Mouse (Mus musculus) embryonic facial prominence, embryonic 14.5 days (tissue): Measurements from ENCODE around the gene Ucn. TPM values are rescaled to one million over a fixed set of nuclear protein-coding genes. Genes with fewer than 3 reads are reported as not detected.

Source experiments
- ATAC-seq: fragments of 200-750 bp; cut with Nextera tagmentation; 2 replicates; pipeline ENCODE4 v1.8.0; 2017; ENCODE audit warnings: low read depth, moderate number of reproducible peaks, moderate TSS enrichment
- DNase-seq: peaks from one replicate; pipeline ENCODE4 v3.0.0-alpha.2; 2015; ENCODE audit warnings: low spot score
- H3K27ac ChIP-seq: fragments of 300-500 bp; sonication (generic); replicated peaks from 2 replicates; pipeline ENCODE4 v1.5.1; 2014; ENCODE audit warnings: low read depth, mild to moderate bottlenecking, low read length, moderate library complexity
- H3K27me3 ChIP-seq: fragments of 300-500 bp; sonication (generic); replicated peaks from 2 replicates; pipeline ENCODE4 v1.6.1; 2014; ENCODE audit warnings: low read length; ENCODE audit not compliant: control insufficient read depth, insufficient read depth
- H3K36me3 ChIP-seq: fragments of 300-500 bp; sonication (generic); 2 replicates; pipeline ENCODE4 v1.6.1; 2014; ENCODE audit warnings: low read length, mixed read lengths; ENCODE audit not compliant: control insufficient read depth, insufficient read depth
- H3K4me1 ChIP-seq: fragments of 300-500 bp; sonication (generic); 2 replicates; pipeline ENCODE4 v1.6.1; 2014; ENCODE audit warnings: antibody characterized with exemption, low read length; ENCODE audit not compliant: control insufficient read depth, insufficient read depth
- H3K4me2 ChIP-seq: fragments of 300-500 bp; sonication (generic); 2 replicates; pipeline ENCODE4 v1.6.1; 2014; ENCODE audit warnings: low read depth, mild to moderate bottlenecking, low read length, moderate library complexity, mixed read lengths
- H3K4me3 ChIP-seq: fragments of 300-500 bp; sonication (generic); 2 replicates; pipeline ENCODE4 v1.5.1; 2014; ENCODE audit warnings: low read depth, mild to moderate bottlenecking, low read length
- H3K9ac ChIP-seq: fragments of 300-500 bp; sonication (generic); 2 replicates; pipeline ENCODE4 v1.6.1; 2014; ENCODE audit warnings: low read depth, mild to moderate bottlenecking, low read length, moderate library complexity, mixed read lengths
- H3K9me3 ChIP-seq: fragments of 300-500 bp; sonication (generic); 2 replicates; pipeline ENCODE4 v1.6.1; 2016; ENCODE audit warnings: low read length; ENCODE audit not compliant: control insufficient read depth
- WGBS: fragments of 180-500 bp; shearing (Covaris S2); extraction: QIAGEN DNeasy Blood & Tissue Kit; methylation state at CpG from one replicate; pipeline ENCODE4 v1.1.7; 2014; 5-methylcytosine and 5-hydroxymethylcytosine counted together
- polyA plus RNA-seq: library from polyadenylated mRNA; unstranded; fragments of >200 nt; fragmentation: Nextera tagmentation; extraction: Ambion mirVana; gene quantifications from 2 replicates; pipeline ENCODE4 v1.2.1, GENCODE M21; 2014

Ucn gene
- 0.39 TPM in 1 of 2 replicates, not detected in the other for polyA plus RNA-seq

- peak; percentile 20 for DNase-seq
- H3K36me3 ChIP-seq: peaks cover 12% of the 10 kb centered on the region
- H3K27ac ChIP-seq: no peak within 1 kb of the TSS
- H3K9ac ChIP-seq: no peak within 1 kb of the TSS
- H3K27me3 ChIP-seq: peaks cover 66% of the 10 kb centered on the region
- peak within 1 kb of the TSS; percentile 38 for H3K4me2 ChIP-seq
- H3K4me1 ChIP-seq: no peaks in the 10 kb centered on the region
- WGBS: 2% methylated on average over 33 of the region's 52 CpGs
- no peak; the same call in 1 of the 2 replicates for ATAC-seq
- H3K4me3 ChIP-seq: peak within 1 kb of the TSS; percentile 21
- no peaks in the 10 kb centered on the region for H3K9me3 ChIP-seq
These were observed at the start of gene Ucn for GRCm38 (mm10) chr5:31138241-31138967. Gene Ucn, minus strand, starts transcription at chr5:31138829.

DNA sequence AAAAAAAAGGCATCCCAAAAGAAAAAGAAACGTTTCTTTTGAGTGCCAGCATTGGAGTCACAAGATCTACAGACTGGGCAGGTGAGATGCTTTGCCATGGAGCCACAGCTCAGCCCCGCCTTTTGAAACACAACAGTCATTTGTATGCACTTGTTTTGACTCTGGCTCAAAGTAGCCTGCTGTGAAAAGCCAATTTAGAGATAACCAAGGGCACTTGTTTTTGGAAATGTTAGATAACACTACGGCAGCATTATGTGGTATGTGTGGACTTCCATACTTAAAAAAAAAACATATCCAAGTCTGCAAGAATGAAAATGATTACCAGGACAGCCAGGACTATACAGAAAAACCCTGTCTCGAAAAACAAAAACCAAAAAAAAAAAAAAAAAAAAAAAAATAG, 45.0 kb upstream of the Ucn start:
- WGBS: 58% methylated on average over 4 of the region's 4 CpGs
- no peaks in the 10 kb centered on the region for H3K9me3 ChIP-seq
- H3K4me3 ChIP-seq: no peak overlapping the region
- DNase-seq: no peak
- peaks cover 20% of the 10 kb centered on the region for H3K36me3 ChIP-seq
- ATAC-seq: no peak
- no peak overlapping the region for H3K4me2 ChIP-seq
- H3K9ac ChIP-seq: no peak overlapping the region
- H3K27me3 ChIP-seq: no peaks in the 10 kb centered on the region
- peaks cover 8% of the 10 kb centered on the region; the same call in 1 of the 2 replicates for H3K4me1 ChIP-seq
- no peak overlapping the region for H3K27ac ChIP-seq

DNA sequence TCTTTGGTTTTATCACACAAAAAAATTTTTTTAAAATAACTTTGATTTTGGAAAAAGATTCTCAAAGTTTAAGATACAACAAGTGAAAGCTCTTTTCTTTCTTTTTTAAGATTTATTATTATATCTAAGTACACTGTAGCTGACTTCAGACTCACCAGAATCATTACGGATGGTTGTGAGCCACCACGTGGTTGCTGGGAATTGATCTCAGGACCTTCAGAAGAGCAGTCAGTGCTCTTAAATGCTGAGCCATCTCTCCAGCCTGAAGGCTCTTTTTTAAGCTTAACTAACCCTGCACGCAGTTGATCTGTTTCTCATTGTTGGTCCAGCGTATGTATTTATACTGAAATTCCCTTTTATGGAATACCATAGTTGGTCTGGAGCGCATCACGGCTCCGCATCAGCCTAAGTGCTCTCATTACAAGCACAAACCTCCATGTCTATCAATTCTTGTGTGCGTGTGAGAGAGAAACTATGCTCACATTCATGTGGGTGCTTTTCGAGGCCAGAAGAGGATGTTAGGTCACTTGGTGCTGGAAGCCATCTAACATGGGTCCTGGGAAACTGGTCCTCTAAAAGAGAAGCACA, 42.6 kb upstream of the Ucn start:
- Histone ChIP-seq H3K27me3 (no peaks in the 10 kb centered on the region), H3K36me3 (no peaks in the 10 kb centered on the region; the same call in 1 of the 2 replicates), H3K27ac (peak overlapping the region; percentile 97; the same call in 1 of the 2 replicates), H3K4me1 (peaks cover 10% of the 10 kb centered on the region; the same call in 1 of the 2 replicates), H3K9me3 (no peaks in the 10 kb centered on the region), H3K9ac (no peak overlapping the region), H3K4me2 (no peak overlapping the region; the same call in 1 of the 2 replicates), H3K4me3 (no peak overlapping the region)
- ATAC-seq (no peak), DNase-seq (no peak)
- 93% methylated on average over 9 of the region's 9 CpGs for WGBS

DNA sequence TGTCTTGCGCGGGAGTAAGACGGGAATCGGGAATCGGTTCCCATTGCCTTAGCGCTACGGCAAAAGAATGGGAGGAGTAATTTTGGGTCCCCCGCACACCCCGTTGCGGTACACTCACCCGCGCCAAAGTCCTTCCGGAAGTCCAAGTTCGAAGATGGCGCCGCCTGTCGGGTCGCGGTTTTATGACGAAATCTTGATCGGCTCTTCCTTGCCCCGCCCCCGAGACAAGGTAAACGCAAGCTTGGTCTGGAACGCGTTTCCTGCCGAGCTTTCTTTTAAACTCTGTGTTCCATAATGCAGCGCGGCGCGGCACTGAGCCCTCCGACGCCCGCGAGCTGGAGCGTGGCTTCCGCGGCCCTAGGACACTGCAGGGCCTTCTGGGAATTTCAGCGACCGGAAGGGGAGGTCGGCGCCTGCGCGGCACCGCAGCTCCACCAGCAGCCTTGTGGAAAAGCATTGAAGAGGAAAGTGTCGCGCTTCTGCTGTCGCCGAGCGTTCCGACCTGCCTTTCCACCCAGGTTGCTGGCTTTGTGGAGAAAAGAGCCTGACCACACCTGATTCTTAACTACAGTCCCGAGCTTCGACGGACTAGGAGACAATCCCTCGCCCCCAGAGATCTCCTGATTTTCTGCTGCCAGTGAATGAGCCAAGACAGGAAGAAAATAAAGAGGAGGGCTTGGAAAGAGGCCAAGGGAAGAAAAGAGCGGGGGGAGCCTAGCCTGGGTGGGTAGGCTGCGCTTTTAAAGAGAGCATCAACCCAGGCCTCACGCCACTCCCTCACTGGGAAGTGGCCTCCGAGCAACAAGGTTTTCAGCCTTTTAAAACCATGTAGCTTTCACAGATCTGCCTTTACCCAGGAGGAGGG, 41.4 kb upstream of the Ucn start, which contains the start of the genes Gm29609 and Gtf3c2:
Gene Gm29609 (minus strand): TSS at position 146 of the 865 bp plus-strand sequence.
Gene Gtf3c2 (minus strand): TSS at position 379 of the 865 bp plus-strand sequence.
- Histone ChIP-seq H3K27me3 (no peaks in the 10 kb centered on the region), H3K27ac (peak within 1 kb of the TSS; percentile 97), H3K9ac (peak within 1 kb of the TSS; percentile 77), H3K9me3 (no peaks in the 10 kb centered on the region), H3K4me2 (peak within 1 kb of the TSS; percentile 78), H3K4me1 (peaks cover 10% of the 10 kb centered on the region; the same call in 1 of the 2 replicates), H3K4me3 (peak within 1 kb of the TSS; percentile 83), H3K36me3 (peaks cover 4% of the 10 kb centered on the region; the same call in 1 of the 2 replicates)
- peak; percentile 98 for ATAC-seq
- WGBS: under 1% methylated on average over 51 of the region's 59 CpGs
- DNase-seq: peak; percentile 98

GRCm38 (mm10) chr5:31179301-31179765, 40.7 kb upstream of the Ucn start:
- H3K36me3 ChIP-seq: peaks cover 7% of the 10 kb centered on the region
- DNase-seq (peak; percentile 12), ATAC-seq (peak; percentile 51)
- peak overlapping the region; percentile 78 for H3K4me2 ChIP-seq
- WGBS: under 1% methylated on average over 22 of the region's 25 CpGs
- H3K4me3 ChIP-seq: peak overlapping the region; percentile 83
- H3K27ac ChIP-seq: peak overlapping the region; percentile 97
- H3K4me1 ChIP-seq: peaks cover 10% of the 10 kb centered on the region; the same call in 1 of the 2 replicates
- no peaks in the 10 kb centered on the region for H3K9me3 ChIP-seq
- peak overlapping the region; percentile 77 for H3K9ac ChIP-seq
- H3K27me3 ChIP-seq: no peaks in the 10 kb centered on the region

- Histone ChIP-seq H3K36me3 (peaks cover 92% of the 10 kb centered on the region), H3K27ac (no peak overlapping the region), H3K4me3 (no peak overlapping the region), H3K4me2 (no peak overlapping the region), H3K27me3 (no peaks in the 10 kb centered on the region), H3K9ac (no peak overlapping the region), H3K9me3 (no peaks in the 10 kb centered on the region), H3K4me1 (no peaks in the 10 kb centered on the region)
- no peak for ATAC-seq
- DNase-seq: no peak
- WGBS: 92% methylated on average over 4 of the region's 4 CpGs
These were observed 30.0 kb upstream of the Ucn start for GRCm38 (mm10) chr5:31168630-31169029.

DNA sequence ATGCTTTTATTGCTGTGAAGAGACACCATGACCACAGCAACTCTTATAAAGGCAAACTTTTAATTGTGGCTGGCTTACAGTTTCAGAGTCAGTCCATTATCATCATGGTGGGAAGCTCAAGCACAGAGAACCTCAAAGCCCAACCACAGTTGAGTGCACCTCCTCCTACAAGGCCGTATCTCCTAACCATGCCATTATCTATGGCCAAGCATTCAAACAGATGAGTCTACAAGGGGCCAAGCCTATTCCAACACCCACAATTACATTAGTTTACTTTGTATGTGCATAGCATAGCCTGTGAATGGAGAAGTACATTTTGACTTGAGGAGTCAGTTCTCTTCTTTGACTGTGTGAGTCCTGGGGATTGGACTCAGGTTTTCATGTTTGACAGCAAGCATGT, 26.2 kb upstream of the Ucn start:
- no peak overlapping the region for H3K9ac ChIP-seq
- H3K4me3 ChIP-seq: no peak overlapping the region
- 90% methylated on average over 1 of the region's 1 CpGs for WGBS
- H3K4me1 ChIP-seq: no peaks in the 10 kb centered on the region
- no peaks in the 10 kb centered on the region for H3K9me3 ChIP-seq
- H3K27ac ChIP-seq: no peak overlapping the region
- no peaks in the 10 kb centered on the region for H3K27me3 ChIP-seq
- H3K4me2 ChIP-seq: no peak overlapping the region
- ATAC-seq (no peak), DNase-seq (no peak)
- peaks cover 97% of the 10 kb centered on the region for H3K36me3 ChIP-seq

DNA sequence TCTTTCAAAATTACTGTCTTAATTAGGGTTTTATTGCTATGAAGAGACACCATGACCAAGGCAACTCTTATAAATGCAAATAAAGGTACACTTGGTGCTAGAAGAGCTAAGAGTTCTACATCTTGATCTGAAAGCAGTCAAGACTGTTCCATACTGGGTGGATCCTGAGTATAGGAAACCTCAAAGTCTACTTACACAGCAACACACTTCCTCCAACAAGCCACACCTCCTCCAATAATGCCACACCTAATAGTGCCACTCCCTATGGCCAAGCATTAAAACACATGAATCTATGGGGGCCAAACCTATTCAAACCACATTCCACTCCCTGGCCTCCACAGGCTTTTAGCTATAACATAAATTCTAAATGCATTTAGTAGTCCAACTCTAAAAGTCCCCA, 23.8 kb upstream of the Ucn start:
- Histone ChIP-seq H3K4me1 (no peaks in the 10 kb centered on the region), H3K36me3 (peaks cover 97% of the 10 kb centered on the region), H3K27me3 (no peaks in the 10 kb centered on the region), H3K27ac (no peak overlapping the region), H3K9ac (no peak overlapping the region), H3K4me3 (no peak overlapping the region), H3K9me3 (no peaks in the 10 kb centered on the region), H3K4me2 (no peak overlapping the region)
- DNase-seq (no peak), ATAC-seq (no peak)
